Mouse (Mus musculus) 3134 (cell line): ENCODE measurements around the gene Cdc25a.

Experiments
- DNase-seq: peaks from one replicate; pipeline ENCODE4 v3.0.0-alpha.2; 2011; ENCODE audit warnings: low spot score; ENCODE audit not compliant: insufficient read length; ENCODE audit errors: extremely low read depth

The Cdc25a gene

DNA sequence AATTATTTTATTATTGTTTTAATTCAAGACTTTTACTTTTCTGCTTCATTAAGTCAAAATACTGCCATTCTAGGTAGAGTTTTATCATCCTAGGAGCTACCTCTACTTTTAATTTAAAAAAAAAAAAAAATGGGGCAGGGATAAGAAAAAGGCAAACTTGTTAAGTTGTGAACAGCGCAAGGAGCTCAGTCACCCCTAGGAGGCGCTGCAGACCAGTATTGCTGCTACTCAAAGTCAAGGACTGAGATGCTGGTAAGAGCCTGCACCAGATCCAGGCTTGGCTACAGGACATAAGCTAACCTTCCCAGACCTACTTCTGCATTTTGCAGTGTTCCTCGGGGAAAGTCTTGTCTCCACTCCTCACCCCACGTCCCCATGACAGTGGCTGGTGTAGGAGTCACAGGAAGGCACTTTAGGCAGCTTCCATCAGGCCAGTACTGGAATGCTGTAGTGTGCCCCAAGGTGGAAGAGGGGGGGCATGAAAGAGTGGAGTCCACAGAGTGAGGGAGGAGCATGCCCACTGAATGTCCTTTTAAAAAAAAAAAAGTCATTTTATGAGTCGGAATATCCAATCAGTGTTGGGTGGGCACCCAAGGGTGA lies 17.4 kb downstream of the Cdc25a start:
- DNase-seq, result peak; percentile 33

- peak; percentile 35 for DNase-seq
Observed at GRCm38 (mm10) chr9:109894413-109895090, 19.2 kb downstream of the Cdc25a start.

- no peak for DNase-seq
Observed at GRCm38 (mm10) chr9:109895593-109895992, 20.2 kb downstream of the Cdc25a start.

- DNase-seq, result no peak
Observed at GRCm38 (mm10) chr9:109896253-109897150, 21.1 kb downstream of the Cdc25a start.

GRCm38 (mm10) chr9:109898027-109898426 lies 22.6 kb downstream of the Cdc25a start:
- DNase-seq, result no peak

DNA sequence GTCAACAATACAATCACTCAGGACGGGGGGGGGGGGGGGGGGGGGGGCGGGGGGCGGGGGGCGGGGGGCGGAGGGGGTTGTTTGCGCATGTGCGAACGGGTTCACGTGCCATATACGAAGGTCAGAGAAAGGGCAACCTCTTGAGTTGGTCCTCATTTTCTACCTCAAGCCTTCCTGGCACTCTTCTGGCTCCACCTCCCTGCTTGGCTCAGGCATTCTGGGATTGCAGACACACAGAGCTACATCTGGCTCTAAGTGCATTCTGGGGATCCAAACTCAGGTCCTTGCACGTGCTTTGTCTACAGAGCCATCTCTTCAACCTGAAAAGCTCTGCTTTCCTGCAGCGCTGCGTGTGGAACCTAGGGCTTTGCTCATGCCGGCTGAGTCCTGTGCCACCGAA lies 24.0 kb downstream of the Cdc25a start:
- DNase-seq, result no peak

- no peak for DNase-seq
Observed at GRCm38 (mm10) chr9:109899774-109900173, 24.4 kb downstream of the Cdc25a start.

GRCm38 (mm10) chr9:109900604-109901003 lies 25.2 kb downstream of the Cdc25a start:
- DNase-seq, result no peak

GRCm38 (mm10) chr9:109902246-109902645 lies 26.9 kb downstream of the Cdc25a start:
- no peak for DNase-seq

DNA sequence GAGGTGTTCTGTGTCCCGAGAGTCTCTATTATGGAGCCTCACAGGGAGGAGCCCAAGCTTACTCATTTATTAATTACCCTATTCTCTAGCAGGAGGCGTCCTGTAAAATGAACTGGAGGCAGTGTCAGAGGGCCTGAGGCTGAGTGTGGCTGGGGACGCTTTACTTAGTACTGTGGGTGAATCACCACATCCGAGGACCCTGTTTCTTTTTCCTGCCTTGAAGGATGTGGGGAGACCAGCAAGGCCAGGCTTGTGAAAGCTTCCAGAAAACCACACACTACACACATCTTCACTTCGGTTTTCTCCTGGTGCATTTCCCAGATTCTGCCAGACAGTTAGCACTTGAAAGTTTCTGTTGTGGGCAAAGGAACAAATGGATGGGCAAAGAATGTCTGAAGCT lies 27.4 kb downstream of the Cdc25a start:
- peak; percentile 18 for DNase-seq

GRCm38 (mm10) chr9:109907300-109907699 lies 31.9 kb downstream of the Cdc25a start:
- peak; percentile 69 for DNase-seq

- DNase-seq, result peak; percentile 61
Observed at GRCm38 (mm10) chr9:109907774-109908465, 32.5 kb downstream of the Cdc25a start.

- no peak for DNase-seq
Observed at GRCm38 (mm10) chr9:109909102-109909501, 33.7 kb downstream of the Cdc25a start.

DNA sequence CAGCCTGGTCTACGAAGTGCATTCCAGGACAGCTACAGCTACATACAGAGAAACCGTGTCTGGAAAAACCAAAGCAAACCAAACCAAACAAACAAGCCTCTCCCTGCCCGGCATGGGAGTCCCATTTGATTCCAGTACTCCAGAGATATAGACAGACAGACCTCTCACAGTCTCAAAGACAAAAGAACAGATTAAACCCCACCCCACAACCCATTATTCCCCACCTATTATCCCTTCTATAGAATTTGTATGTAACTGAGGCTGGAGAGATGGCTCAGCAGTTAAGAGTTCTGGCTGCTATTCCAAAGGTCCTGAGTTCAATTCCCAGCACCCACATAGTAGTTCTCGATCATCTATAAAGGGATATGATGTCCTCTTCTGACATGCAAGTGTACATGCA lies 34.5 kb downstream of the Cdc25a start:
- no peak for DNase-seq

DNA sequence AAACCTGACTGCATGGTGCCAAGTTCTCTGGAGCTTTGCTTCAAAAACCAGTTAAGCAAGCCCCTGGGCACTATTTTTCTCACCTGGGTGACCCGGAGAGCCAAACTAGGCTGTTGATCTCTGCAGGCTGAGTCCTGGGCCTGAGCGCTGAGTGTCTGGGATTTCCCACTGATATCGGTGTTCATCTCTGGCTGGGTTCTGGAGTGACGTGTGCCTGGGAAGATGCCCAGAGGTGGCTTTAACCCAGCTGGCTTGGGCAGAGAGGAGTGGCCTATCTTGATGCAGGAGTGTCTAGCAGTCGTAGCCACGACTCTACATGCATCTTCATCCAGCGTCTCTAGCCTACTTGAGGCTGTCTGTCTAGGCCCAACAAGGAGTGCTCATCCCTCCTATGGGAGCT lies 36.4 kb downstream of the Cdc25a start:
- peak; percentile 29 for DNase-seq

DNA sequence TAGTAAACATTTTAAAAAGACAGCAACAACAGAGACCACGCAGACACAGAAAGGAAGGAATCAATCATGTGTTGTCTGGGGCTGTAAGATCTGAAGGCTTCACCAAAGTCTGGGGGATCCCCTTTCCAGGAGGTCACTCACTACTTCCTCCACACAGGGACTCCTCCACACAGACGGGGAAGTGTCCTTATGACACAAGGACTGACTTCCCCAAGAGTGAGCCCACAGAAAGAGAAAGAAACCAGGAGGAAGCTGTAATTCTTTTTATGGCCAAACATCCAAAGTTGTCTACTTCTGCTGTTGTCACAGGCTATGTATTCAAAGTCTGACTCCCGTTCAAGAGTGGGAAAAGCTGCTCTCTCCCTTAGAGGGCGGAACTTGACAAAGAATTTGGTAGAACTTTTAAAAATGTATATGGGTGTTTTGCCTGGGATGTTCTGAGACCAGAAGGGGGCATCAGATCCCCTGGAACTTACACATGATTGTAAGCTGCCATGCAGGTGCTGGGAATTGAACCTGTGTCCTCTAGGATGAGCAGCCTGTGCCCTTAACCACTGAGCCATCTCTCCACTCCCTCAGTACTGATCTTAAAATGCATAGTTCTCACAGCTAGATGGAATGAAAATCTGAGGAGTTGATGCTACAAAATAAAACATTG lies 39.0 kb downstream of the Cdc25a start:
- no peak for DNase-seq

GRCm38 (mm10) chr9:109917931-109918330 lies 42.6 kb downstream of the Cdc25a start:
- DNase-seq, result no peak

GRCm38 (mm10) chr9:109929131-109929530 lies 53.8 kb downstream of the Cdc25a start:
- DNase-seq, result no peak

GRCm38 (mm10) chr9:109930063-109930462 lies 54.7 kb downstream of the Cdc25a start:
- DNase-seq, result no peak

DNA sequence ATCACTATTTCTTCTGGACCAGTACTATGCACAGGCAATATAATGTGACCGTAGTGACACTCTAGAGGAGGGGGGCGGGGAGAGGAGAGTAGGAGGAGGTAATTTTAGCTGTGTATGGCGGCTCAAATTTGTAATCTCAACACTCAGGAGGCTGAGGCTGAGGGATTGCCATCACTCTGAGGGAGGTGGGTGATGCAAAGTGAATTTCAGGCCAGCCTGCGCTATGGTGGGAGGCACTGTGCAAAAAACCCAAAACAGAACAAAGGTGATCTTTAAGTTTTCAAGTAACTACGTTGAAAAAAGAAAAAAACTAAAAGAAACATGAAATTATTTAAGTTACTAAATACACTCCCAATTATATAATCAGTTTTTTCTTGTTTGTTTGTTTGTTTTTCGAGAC lies 55.4 kb downstream of the Cdc25a start:
- no peak for DNase-seq
